Mouse (Mus musculus) inflammation-experienced regulatory T-cells, adult 6 months (primary cell): ENCODE results near the gene Btbd19. TPM values are rescaled to one million over a fixed set of nuclear protein-coding genes. Genes with fewer than 3 reads are reported as not detected.

Source experiments
- polyA plus RNA-seq, 3 experiments: library from polyadenylated mRNA; unstranded; fragments of 100-300 nt; shearing (Covaris generic); gene quantifications; one replicate each; pipeline ENCODE4 v1.2.1; 2017

Gene Btbd19
- polyA plus RNA-seq, 3 experiments from 2014 or later: 24.8 to 27.2 (median 25.0) TPM

Other genes with a start within 250 kb of the Btbd19 start
- gene Zswim5, start 248.3 kb downstream of the Btbd19 start, polyA plus RNA-seq: under 1 TPM in 2 of 3 experiments, not detected in 1; 0.05 to 0.06 TPM
- gene Urod, start 131.3 kb downstream of the Btbd19 start, polyA plus RNA-seq: 10 to 100 TPM; 66.2 to 80.0 (median 77.7) TPM
- gene Hectd3, start 130.4 kb downstream of the Btbd19 start, polyA plus RNA-seq: 1 to 10 TPM; 5.4 to 9.3 (median 7.2) TPM
- 10 to 100 TPM; 26.8 to 42.3 (median 40.3) TPM for gene Eif2b3, start 106.3 kb downstream of the Btbd19 start, polyA plus RNA-seq
- gene Ptch2, start 29.6 kb downstream of the Btbd19 start, polyA plus RNA-seq: under 1 TPM in 2 of 3 experiments, not detected in 1; 0.15 to 0.24 TPM
- 1 to 10 TPM; 2.0 to 4.1 (median 3.1) TPM for gene Tctex1d4, start 1.1 kb upstream of the Btbd19 start, polyA plus RNA-seq
- gene Plk3, start 8.2 kb upstream of the Btbd19 start, polyA plus RNA-seq: 10 to 100 TPM; 13.4 to 19.8 (median 18.8) TPM
- 100 to 1,000 TPM; 670 to 888 (median 878) TPM for gene Rps8, start 30.5 kb upstream of the Btbd19 start, polyA plus RNA-seq
- gene Kif2c, start 56.9 kb upstream of the Btbd19 start, polyA plus RNA-seq: 10 to 100 TPM in 1 of 3 experiments, 1 to 10 TPM in 2; 1.9 to 35.0 (median 5.5) TPM
- gene Tmem53, start 126.2 kb upstream of the Btbd19 start, polyA plus RNA-seq: under 1 TPM in 2 of 3 experiments, not detected in 1; 0.40 to 0.98 TPM
- gene Armh1, start 126.4 kb upstream of the Btbd19 start, polyA plus RNA-seq: not detected